Mouse (Mus musculus) left cerebral cortex, adult 9 months (tissue): Measurements from ENCODE around the gene Fkbp1a.

Experiments
- DNase-seq, 2 experiments: peaks; one replicate each; pipeline ENCODE4 v3.0.0; 2022; ENCODE audit warnings: low spot score in 2 of 2

The Fkbp1a gene

DNA sequence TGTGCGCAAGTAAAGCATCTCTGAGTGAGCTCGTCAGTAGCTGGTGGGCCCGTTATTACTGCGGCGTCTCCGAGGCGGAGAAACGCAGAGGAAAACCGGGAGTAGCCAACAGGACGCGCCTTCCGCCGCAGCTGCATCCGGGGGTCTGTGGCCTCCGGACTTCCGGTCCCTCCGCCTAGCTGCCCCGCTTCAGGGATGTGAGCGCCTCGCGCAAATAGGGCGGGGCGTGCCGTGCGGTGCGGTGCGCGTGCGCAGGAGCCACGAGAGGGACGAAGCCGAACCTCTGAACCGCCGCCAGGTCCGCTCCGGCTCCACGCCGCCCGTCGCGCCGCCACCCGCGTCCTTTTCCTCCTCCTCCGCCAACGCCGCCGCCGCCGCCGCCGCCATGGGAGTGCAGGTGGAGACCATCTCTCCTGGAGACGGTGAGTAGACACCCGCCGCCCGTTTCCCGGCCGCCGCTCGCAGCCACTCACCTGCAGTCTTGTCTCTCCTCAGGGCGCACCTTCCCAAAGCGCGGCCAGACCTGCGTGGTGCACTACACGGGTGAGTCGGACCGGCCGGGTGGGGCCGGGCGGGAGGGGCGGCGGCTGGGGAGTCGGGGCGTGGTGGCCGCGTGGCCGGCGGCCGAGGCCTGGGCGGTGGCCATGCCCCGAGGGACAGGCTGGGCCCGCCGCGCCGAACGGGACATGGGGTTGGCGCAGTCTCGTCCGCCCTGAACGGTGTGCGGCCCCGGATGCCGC, at the start of gene Fkbp1a:
Fkbp1a (plus strand) TSS at position 161 of the 740 bp plus-strand sequence.
- peak; percentile 87 to 96 for DNase-seq

DNA sequence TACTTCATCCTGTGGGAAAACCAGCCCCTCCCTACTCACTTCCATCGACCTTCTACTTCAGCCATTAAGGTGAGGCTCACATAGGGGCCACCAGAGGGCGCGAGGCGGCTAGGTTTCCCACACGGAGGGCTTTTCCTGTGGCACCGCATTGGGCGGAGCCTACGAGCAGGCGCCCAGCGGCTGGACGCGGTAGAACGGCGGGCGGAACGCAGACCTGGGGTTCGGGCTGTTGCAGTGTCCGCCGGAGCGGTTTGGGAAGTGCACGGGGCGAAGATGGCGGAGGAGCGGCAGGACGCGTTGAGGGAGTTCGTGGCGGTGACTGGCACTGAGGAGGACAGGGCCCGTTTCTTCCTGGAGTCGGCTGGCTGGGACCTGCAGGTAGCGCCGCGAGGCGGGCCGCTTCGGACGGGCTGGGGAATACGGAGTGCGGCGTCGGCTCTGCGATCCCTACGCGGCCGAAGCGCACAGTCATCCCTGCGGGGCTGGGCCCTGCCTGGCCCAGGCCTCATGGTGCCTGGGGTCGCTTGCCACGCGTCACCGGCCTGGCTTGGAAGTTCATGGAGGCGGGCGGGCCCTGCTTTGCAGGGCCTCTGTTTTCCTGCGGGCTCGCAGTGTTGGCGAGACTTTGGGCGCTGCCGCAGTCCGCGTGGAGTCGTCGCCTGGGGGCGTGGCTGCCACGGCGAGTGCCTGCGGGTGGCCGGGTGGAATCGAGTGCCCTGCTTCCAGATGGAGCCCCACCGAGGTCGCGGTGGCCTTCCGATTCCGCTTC, 48.1 kb upstream of the Fkbp1a start, which contains the start of gene Nsfl1c:
Nsfl1c (plus strand) TSS at position 148 of the 769 bp plus-strand sequence.
- DNase-seq = peak; percentile 81 to 96

DNA sequence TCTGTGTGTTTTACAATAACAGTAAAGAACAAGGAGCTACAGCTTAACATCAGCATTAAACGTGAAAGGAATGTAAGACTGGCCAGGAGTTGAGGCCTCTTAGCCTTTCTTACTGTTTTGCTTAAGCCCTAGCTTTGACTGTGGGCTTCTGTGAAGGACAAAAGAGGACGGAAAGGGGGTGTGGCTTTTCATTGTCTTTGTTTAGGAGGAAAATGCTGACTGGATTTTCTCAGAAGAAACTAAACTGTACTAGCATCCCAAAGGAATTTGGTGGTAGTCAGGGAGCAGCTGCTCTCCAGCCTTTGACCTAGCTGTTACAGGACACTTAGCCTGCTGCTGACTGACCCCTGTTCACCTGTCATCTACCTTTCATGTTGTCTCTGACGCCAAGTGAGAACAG, 43.9 kb upstream of the Fkbp1a start:
- no peak for DNase-seq

DNA sequence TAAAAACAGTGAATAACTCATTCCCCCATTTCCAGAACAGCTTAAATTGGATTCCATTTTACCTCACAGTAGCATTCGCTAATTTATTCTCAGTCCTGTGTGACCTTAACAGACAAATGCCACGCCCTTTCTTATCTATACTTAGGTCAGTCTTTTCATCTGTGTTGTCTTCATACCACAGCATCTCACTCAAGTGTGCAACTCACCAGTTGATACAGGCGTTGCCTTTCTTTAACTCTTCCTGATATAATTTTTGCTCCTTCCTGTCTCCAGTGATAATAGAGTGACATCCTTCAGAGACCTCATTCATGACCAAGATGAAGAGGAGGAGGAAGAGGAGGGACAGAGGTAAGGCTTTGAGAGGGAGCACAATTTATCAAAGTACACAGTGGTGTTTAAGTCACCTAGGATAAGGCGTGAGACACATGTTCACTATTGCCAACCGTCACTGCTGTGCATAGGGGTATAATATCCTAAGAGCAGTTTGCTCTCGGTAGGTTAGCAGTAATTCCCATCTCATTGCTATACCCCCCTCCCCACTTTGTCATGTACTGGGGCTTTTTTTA, 41.8 kb upstream of the Fkbp1a start:
- no peak for DNase-seq

DNA sequence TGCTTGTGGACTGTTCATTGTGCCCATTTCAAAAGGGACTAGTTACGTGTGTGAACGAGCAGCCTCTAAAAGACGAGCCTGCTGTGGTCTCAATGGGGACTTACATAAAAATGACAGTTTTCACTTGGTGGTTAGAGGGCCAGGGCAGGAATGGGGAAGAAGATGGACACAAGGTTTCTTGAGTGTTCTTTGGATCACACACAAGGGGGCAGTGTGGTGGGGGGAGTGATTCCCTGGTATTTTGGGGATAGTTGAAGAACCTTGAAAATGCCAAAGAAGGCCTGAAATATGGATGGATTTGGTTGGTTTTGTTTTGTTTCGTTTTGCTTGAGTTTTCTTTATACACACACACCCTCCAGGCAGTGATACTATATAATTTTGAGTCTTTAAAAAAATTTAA, 38.1 kb upstream of the Fkbp1a start:
- no peak for DNase-seq

DNA sequence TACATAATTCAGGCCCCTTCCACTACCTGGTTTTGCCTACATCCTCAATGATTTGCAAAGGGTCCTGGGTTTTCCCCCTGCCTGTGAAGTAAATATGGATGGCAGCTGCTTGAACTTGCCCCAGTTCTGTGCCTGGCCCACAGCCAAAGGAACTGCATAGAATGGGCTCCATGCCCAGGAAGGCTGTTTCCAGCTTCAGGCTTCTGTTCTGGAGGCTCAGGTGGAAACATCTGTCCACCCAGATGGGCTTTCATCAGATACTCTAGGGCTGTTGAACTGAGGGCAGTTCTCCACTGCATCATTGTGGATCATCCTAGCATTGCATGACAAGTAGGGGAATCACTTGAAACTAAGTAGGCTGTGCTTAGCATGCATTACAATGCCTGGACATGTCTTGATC, 30.1 kb upstream of the Fkbp1a start:
- DNase-seq = peak in 1 of 2 experiments; percentile 51

DNA sequence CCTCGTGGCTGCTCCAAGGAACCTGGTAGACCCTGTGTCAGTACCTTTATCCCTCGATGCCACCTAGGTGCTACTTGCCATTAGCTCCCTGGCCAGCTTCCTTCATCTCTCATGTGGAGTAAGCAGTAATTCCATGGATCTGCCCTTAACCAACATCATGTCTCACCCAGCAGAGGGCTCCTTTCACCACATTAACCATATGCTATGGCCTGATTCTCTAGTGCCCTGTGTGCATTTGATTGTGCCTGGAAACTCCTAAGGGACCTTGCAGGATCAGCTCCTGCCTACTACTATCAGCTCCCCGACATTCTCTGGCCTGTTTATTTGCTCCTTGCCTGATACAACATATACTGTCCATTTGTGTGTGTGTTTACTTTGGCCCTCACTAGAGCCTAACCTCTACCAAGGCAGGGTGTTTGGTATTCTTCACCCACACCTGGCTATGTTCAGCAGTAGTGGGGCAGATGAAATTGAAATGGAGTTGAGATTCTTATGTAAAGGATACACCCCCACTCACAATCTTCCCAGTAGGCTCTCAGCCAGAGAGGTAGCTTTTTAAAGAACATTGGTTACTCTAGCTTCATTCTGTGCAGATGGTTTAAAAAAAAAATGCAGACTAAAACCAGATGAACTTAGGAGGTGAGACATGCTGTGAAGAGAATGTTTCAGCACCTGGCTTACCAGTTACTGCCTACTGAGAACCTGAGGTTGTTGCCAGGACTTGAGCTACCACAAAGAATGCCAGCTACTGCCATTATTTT, 28.6 kb upstream of the Fkbp1a start:
- DNase-seq = peak; percentile 63 to 78

DNA sequence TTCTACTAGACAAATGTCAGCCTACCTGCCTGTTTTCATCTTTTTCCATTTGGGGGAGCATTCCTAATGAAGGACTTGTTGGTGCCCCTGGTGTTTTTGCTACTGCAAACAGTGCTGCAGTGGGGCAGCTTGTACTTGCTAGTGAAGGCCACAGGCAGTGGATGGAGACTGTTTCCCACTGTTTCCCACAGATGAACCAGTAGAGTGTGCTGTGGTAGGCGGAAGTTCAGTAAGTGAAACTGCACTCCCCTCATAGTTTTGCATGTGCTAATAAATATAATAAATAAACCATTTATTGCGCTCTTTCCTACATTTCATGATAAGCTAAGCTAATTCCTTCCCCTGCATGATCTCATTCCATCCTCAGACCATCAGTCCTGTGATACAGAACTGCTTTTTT, 23.3 kb upstream of the Fkbp1a start:
- no peak for DNase-seq

DNA sequence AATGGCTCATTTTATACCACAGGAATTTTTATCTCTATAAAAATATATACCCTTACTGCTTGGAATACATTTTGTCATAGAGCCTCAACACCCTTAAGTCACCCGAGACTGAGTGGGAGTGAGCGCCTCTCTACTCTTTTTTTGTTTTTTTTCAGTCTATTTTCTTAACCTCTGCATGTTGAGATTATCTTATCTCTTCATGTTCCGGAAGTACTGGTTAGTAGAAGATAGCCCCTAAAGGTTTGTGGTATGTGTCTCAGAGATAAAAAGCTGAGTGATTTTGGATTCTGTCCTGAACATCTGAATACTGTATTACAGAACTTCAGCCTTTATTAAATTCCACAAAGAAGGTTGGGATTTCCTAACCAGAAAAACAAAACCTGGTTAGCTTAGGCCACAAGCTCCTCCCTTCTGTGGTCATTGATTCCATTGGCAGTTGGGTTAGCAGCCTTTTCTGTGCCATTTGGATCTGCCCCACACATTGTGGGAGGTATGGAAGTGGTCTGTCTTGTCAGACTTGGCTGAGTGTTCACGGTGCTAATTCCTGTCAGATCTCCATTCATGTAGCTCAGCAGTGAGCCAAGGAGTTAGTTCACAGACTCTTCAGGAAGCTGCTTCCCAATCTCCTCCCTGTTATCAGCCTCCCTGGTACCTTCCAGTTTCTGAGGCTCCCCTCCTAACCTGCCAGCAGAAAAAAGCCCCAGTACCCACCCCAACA, 17.8 kb upstream of the Fkbp1a start:
- DNase-seq = no peak

DNA sequence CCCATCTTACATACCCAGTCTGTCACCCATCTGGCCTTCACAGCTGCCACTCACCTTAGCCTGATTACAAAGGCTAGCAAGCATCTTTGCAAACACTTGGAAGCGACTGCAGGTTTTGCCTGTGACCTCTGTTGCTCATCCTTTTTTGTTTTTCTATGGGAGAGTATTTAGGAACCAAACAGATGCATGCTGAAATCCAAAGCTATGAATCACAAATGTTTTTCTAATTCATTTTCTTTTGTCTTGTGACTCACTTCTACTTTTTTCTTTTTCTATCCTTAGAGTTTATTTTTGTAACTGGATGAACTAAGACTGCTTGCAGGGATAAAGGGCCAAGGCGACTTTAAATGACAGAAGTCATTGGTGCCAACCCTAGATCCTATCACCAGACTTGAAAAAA, 16.8 kb upstream of the Fkbp1a start:
- DNase-seq = no peak

DNA sequence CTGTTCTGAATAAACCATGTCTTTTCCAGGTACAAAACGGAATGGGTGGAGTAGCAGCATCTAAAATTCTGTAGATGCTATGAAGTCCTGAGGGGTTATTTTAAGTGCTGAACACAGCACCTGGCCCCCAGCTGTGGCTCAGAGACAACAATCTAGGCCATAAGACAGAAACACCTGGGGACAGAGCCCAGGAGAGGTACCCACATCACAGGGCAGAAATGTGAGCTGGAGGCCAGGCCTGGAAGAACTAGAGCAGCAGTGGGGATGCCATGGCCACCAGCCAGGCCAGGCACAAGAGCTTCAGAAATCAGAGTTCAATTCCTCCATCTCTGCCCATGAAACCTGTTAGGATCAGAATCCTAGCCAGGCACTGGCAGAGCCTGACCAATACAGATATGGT, 14.2 kb upstream of the Fkbp1a start:
- no peak for DNase-seq

DNA sequence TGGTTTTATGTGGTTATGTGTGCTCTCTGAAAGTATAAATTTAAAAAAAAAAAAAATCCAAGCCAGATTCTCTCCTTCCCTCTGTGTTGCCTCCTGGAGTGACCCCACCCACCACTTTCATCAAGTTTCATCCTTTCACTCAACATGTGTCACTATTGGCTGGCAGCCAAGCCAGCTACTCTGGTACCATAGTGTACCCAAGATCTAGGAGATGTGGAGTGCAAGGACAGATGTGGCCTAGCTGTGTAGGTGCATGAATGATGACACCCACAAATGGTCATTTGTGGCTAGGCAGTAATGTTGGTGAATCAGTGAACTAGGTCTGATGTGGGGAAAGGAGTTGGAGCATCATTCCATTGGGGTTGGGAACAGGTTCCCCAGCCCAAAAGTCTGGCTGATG, 13.1 kb upstream of the Fkbp1a start:
- DNase-seq = no peak

DNA sequence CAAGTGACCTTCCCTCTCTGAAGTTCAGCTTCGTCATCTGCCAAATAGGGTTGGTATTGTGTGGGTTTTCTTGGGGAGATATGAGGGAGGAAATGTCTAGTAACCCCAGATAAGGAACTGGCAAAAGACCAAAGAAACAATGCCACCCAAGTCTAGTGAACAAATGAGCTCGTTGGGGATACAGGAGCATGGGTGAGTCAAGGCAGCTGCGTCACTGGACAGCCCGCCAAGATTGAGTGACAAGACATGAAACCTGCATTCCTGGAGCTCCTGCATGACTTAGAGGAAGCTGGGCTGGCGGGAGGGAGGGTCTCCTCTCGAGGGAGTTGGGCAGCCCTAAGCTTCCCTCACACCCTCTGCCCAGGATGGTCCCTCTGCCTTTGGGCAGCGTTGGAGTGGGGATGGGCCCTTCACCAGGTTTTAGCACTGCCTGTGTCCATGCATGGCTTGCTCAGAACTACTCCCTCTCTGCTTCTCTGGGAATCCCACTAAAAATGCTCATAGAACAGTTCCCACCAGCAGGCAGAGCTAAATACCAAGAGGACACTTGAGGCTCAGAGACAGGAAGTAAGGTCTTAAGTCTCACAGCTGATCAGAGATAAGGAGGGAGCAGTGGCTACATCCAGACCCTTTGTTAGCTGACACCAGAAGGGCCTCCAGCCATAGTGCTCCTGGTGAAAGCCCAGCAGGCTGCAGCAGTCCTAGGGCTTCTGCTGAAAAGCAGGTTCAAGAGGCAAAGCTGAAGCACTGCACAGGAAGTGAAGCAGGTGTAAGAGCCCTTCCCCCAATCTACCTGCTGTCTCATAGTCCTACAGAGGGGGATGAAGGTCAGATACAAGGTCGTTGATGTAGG, 11.7 kb upstream of the Fkbp1a start:
- DNase-seq = no peak

DNA sequence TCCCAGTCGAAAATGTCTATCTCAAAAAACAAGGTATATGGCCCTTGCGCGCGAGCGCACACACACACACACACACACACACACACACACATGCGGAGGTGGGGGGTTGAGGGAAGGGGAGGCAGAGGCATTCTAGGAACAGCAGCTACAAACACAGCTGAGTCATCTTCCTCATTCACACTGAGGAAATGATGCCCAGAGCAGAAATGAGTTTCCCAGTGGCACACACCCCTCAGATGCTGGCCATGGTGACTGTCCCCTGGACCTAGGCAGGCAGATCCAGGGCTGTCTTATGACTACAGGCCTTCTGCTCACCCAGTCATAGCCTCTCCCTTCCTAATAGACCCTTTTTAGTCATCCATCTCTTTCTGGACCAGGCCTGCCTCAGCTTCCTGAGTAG, 8.7 kb upstream of the Fkbp1a start:
- no peak for DNase-seq

DNA sequence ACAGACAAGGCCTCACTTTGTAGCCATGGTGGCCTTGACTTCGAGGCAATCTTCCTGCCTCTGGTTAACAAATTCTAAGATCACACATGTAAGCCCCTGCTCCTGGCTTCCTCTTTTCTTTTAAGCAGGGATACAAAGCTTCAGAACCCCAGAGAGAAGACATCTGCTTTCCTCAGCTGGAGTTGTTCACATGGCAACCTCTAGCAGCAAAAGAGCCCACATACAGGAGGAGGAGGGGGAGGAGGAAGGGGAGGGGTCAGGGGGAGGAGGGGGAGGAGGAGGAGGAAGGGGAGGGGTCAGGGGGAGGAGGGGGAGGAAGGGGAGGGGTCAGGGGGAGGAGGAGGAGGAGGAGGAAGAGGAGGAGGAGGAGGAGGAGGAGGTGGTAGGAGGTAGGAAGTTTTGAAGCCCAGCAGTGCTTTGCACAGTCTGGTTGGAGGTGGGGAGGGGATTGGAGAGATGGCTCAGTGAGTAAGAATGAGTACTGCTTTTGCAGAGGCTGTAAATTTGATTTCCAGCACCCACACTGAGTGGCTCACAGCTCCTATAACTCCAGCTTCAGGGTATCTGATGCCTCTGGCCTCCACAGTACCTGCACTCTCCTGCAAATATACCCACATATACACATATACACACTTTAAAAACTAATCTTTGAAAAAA, 6.2 kb upstream of the Fkbp1a start:
- no peak for DNase-seq

DNA sequence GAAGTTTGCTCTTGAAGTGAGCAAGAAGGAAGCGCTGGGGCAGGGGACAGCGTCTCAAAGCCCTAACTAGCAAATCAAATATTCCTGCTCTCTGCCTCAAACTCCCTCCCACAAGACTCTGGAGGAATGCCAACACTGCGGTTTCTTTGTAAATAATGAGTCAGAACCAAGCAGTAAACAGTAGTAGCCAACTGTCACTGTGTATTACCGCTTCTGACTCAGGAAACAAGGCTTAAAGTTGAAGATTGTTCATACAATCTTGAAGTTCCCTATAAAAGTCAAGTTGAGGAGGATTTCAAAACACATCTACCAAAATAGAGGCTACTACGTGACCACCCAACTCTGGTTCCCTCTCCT, 5.7 kb upstream of the Fkbp1a start:
- DNase-seq = peak in 1 of 2 experiments; percentile 72

DNA sequence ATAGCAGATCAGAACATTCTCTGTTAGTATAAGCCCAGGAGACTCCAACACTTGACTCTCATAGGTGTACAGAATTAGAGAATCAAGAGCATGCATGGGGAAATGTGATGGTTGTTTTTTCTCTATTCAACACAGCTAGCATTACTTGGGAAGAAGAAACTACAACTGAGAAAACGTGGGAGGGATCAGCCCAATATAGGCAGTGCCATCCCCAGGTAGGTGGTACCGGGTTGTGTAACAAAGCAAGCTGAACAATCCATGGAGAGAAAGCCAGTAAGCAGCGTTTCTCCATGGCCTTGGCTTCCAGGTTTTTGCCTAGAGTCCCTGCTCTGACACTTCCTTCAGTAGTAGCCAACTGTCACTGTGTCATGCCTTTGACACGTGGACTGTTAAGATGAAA, 3.6 kb upstream of the Fkbp1a start:
- DNase-seq = peak in 1 of 2 experiments; percentile 50

DNA sequence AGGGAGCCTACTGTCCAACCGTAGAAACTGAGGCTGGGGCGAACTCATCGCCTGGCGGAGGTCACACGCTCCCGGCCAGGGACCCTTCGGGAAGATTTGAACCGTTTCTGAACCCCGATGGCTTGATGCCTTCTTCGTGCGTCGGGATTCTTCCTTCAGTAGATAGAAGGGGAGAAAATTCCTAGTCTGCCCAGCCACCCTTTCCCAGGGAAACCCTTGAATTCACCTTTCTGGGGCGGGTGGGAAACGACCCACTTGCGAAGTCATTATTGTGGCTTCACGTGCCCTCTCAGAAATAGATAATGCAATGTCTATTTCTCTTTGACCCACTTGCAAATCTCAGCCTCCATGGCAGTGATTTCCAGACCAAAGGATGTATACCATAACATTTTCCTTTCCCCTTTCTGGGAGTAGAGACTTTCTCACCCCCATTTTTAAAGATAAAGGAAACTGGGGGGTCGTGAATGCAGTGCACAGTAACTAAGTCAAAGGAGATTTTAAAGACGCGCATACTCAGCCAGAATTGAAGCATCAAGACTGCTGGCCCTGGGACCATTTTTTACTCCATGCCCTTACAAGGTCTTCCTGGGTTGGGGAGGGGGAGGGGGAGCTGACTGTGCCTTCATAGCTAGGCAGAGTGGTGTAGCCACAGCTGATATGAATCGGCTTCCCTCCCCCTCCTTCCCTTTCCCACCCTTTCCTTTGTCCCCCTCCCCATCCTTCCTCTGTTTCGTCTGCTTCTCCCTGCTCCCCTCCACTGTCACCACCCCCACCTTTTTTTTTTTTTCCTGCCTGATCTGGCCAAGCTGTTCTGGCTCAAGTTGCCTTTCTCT, 996 bp downstream of the Fkbp1a start:
- DNase-seq = peak in 1 of 2 experiments; percentile 33

DNA sequence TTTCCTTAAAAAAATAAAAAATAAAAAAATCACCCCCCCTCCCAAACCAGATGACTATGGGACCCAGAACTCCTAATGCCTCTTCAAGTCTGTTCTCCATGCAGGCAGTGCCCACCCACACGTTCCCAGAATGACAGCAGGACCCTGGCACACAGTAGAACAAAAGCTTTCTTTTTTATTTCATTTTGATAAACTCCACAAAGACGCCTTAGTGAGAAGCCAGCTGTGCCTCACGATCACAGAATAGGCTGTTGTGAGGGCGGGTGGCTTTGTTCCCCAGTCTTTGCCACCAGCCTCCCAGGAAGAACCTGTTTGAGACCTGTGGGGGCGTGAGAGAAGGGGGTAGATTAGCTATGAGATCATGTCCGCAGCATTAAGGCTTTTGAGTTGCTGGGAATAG, 2.4 kb downstream of the Fkbp1a start:
- peak; percentile 44 to 64 for DNase-seq
